Mouse (Mus musculus) lung, postnatal 0 days (tissue): Measurements from ENCODE around the gene Spata17. TPM values are rescaled to one million over a fixed set of nuclear protein-coding genes. Genes with fewer than 3 reads are reported as not detected.

Source experiments
- ATAC-seq: fragments of 200-750 bp; cut with Nextera tagmentation; 2 replicates; pipeline ENCODE4 v1.8.0; 2017; ENCODE audit warnings: moderate library complexity
- DNase-seq: peaks from one replicate; pipeline ENCODE4 v3.0.0-alpha.2; 2016; ENCODE audit warnings: low spot score
- H3K27ac ChIP-seq: fragments of 300-500 bp; sonication (generic); 2 replicates; pipeline ENCODE4 v1.5.1; 2014; ENCODE audit warnings: antibody characterized with exemption, mild to moderate bottlenecking, low read length, mixed read lengths
- H3K27me3 ChIP-seq: fragments of 300-500 bp; sonication (generic); replicated peaks from 2 replicates; pipeline ENCODE4 v1.6.1; 2014; ENCODE audit warnings: low read length, mixed read lengths; ENCODE audit not compliant: insufficient read depth
- H3K36me3 ChIP-seq: fragments of 300-500 bp; sonication (generic); 2 replicates; pipeline ENCODE4 v1.6.1; 2014; ENCODE audit warnings: low read length, mixed read lengths; ENCODE audit not compliant: insufficient read depth
- H3K4me1 ChIP-seq: fragments of 300-500 bp; sonication (generic); 2 replicates; pipeline ENCODE4 v1.6.1; 2014; ENCODE audit warnings: antibody characterized with exemption, low read depth, low read length, mixed read lengths; ENCODE audit not compliant: insufficient read depth
- H3K4me2 ChIP-seq: fragments of 300-500 bp; sonication (generic); replicated peaks from 2 replicates; pipeline ENCODE4 v1.6.1; 2014; ENCODE audit warnings: low read depth, mild to moderate bottlenecking, low read length, moderate library complexity, mixed read lengths
- H3K4me3 ChIP-seq: fragments of 300-500 bp; sonication (generic); 2 replicates; pipeline ENCODE4 v1.5.1; 2014; ENCODE audit warnings: low read depth, low read length
- H3K9ac ChIP-seq: fragments of 300-500 bp; sonication (generic); replicated peaks from 2 replicates; pipeline ENCODE4 v1.6.1; 2014; ENCODE audit warnings: low read depth, mild to moderate bottlenecking
- H3K9me3 ChIP-seq: fragments of 300-500 bp; sonication (generic); 2 replicates; pipeline ENCODE4 v1.6.1; 2016; ENCODE audit warnings: low read length, mixed read lengths
- CTCF ChIP-seq: IDR thresholded peaks from 2 replicates; pipeline ENCODE4 v1.5.1; 2016; ENCODE audit warnings: antibody characterized with exemption, mild to moderate bottlenecking
- EP300 ChIP-seq: IDR thresholded peaks from 2 replicates; pipeline ENCODE4 v1.6.1; 2016; ENCODE audit warnings: antibody characterized with exemption, mild to moderate bottlenecking, control low read depth
- WGBS: fragments of 180-500 bp; shearing (Covaris S2); extraction: QIAGEN DNeasy Blood & Tissue Kit; methylation state at CpG from one replicate; pipeline ENCODE4 v1.1.7; 2014; 5-methylcytosine and 5-hydroxymethylcytosine counted together
- polyA plus RNA-seq: library from polyadenylated mRNA; unstranded; fragments of >200 nt; fragmentation: Nextera tagmentation; extraction: Ambion mirVana; gene quantifications from 2 replicates; pipeline ENCODE4 v1.2.1, GENCODE M21; 2015

Gene Spata17
- polyA plus RNA-seq, 1 experiment from 2014 or later, result 3.1 TPM

- no peaks in the 10 kb centered on the region for H3K27me3 ChIP-seq
- H3K36me3 ChIP-seq, result no peaks in the 10 kb centered on the region
- WGBS, result 54% methylated on average over 3 of the region's 3 CpGs
- no peak overlapping the region for H3K4me3 ChIP-seq
- H3K9me3 ChIP-seq, result no peaks in the 10 kb centered on the region
- H3K4me1 ChIP-seq, result no peaks in the 10 kb centered on the region
- H3K27ac ChIP-seq, result 0 out of 2 replicates have a peak overlapping the region, but pooled peaks have one; percentile 40
- no peak overlapping the region for H3K9ac ChIP-seq
- ATAC-seq, result peak; percentile 75
- DNase-seq, result peak; percentile 62
- H3K4me2 ChIP-seq, result no peak overlapping the region
- TF ChIP-seq EP300, result 0 out of 2 replicates have a peak, but pooled peaks have one; percentile 13
- TF ChIP-seq CTCF, result no peak
Measured at GRCm38 (mm10) chr1:187101202-187101601, 114.1 kb downstream of the Spata17 start.

- no peak for ATAC-seq
- H3K27ac ChIP-seq, result no peak overlapping the region
- 68% methylated on average over 3 of the region's 3 CpGs for WGBS
- H3K36me3 ChIP-seq, result no peaks in the 10 kb centered on the region
- H3K4me3 ChIP-seq, result no peak overlapping the region
- no peaks in the 10 kb centered on the region for H3K9me3 ChIP-seq
- H3K4me2 ChIP-seq, result no peak overlapping the region
- H3K9ac ChIP-seq, result no peak overlapping the region
- no peaks in the 10 kb centered on the region for H3K4me1 ChIP-seq
- DNase-seq, result no peak
- H3K27me3 ChIP-seq, result no peaks in the 10 kb centered on the region
- TF ChIP-seq CTCF, result no peak
- TF ChIP-seq EP300, result no peak
Measured at GRCm38 (mm10) chr1:187100624-187101023, 114.6 kb downstream of the Spata17 start.

- Histone ChIP-seq H3K4me3 (no peak overlapping the region), H3K9ac (no peak overlapping the region), H3K27me3 (no peaks in the 10 kb centered on the region), H3K27ac (no peak overlapping the region), H3K9me3 (no peaks in the 10 kb centered on the region), H3K4me2 (no peak overlapping the region), H3K36me3 (no peaks in the 10 kb centered on the region), H3K4me1 (no peaks in the 10 kb centered on the region)
- WGBS, result 29% methylated on average over 6 of the region's 6 CpGs
- peak; percentile 23; the same call in 1 of the 2 replicates for ATAC-seq
- no peak for TF ChIP-seq EP300
- TF ChIP-seq CTCF, result no peak
- peak; percentile 38 for DNase-seq
Measured at GRCm38 (mm10) chr1:187098285-187098684, 117.0 kb downstream of the Spata17 start.

GRCm38 (mm10) chr1:187092546-187092945, 122.7 kb downstream of the Spata17 start:
- no peak for TF ChIP-seq EP300
- TF ChIP-seq CTCF, result no peak
- Histone ChIP-seq H3K4me2 (no peak overlapping the region), H3K9me3 (no peaks in the 10 kb centered on the region), H3K4me1 (no peaks in the 10 kb centered on the region), H3K4me3 (no peak overlapping the region), H3K36me3 (no peaks in the 10 kb centered on the region), H3K27me3 (no peaks in the 10 kb centered on the region), H3K27ac (no peak overlapping the region), H3K9ac (no peak overlapping the region)
- WGBS, result 66% methylated on average over 14 of the region's 14 CpGs
- no peak; the same call in 1 of the 2 replicates for ATAC-seq
- DNase-seq, result no peak

- H3K4me1 ChIP-seq, result no peaks in the 10 kb centered on the region
- no peak overlapping the region for H3K4me3 ChIP-seq
- no peaks in the 10 kb centered on the region for H3K27me3 ChIP-seq
- H3K4me2 ChIP-seq, result no peak overlapping the region
- ATAC-seq (no peak), DNase-seq (no peak)
- WGBS, result 55% methylated on average over 3 of the region's 3 CpGs
- no peaks in the 10 kb centered on the region for H3K9me3 ChIP-seq
- TF ChIP-seq CTCF, result no peak
- TF ChIP-seq EP300, result no peak
- no peaks in the 10 kb centered on the region for H3K36me3 ChIP-seq
- H3K27ac ChIP-seq, result no peak overlapping the region
- H3K9ac ChIP-seq, result no peak overlapping the region
Measured at GRCm38 (mm10) chr1:187088660-187089395, 126.4 kb downstream of the Spata17 start.

GRCm38 (mm10) chr1:187086027-187086426, 129.2 kb downstream of the Spata17 start:
- TF ChIP-seq CTCF (no peak), EP300 (no peak)
- no peaks in the 10 kb centered on the region for H3K36me3 ChIP-seq
- H3K9ac ChIP-seq, result no peak overlapping the region
- no peak overlapping the region for H3K4me3 ChIP-seq
- WGBS, result 72% methylated on average over 6 of the region's 6 CpGs
- H3K9me3 ChIP-seq, result 0 out of 2 replicates have a peak, but pooled peaks cover under 1% of the 10 kb centered on the region
- H3K4me2 ChIP-seq, result no peak overlapping the region
- no peaks in the 10 kb centered on the region for H3K27me3 ChIP-seq
- ATAC-seq, result no peak
- H3K4me1 ChIP-seq, result no peaks in the 10 kb centered on the region
- no peak overlapping the region for H3K27ac ChIP-seq
- no peak for DNase-seq
